Mouse (Mus musculus): ENCODE measurements around the gene Txnrd2.

Gene Txnrd2

DNA sequence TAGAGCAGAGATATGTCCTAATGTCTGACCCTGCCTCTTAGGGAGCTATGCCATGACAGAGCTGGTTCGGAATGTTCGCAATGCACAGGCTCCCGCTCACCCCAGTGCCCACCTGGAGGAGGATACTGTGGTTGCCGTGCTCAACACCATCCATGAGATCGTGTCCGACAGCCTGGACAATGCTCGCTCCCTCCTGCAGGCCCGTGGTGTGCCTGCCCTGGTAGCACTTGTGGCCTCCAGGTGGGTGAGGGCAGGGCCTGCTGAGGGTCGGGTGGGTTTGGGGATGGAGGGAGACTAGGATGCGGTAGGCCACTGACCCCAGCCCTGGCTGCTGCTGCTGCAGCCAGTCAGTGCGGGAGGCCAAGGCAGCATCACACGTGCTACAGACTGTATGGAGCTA lies 22.9 kb upstream of the Txnrd2 start:
- no peak for DNase-seq (ENCODE audit: low read depth, low spot score)
- Histone ChIP-seq H3K36me3 (ENCODE audit: control insufficient read depth, insufficient read depth, low read length, poor library complexity, severe bottlenecking) (no peaks in the 10 kb centered on the region), H3K27me3 (ENCODE audit: control insufficient read depth, insufficient read depth, low read length, poor library complexity, severe bottlenecking) (no peaks in the 10 kb centered on the region)

DNA sequence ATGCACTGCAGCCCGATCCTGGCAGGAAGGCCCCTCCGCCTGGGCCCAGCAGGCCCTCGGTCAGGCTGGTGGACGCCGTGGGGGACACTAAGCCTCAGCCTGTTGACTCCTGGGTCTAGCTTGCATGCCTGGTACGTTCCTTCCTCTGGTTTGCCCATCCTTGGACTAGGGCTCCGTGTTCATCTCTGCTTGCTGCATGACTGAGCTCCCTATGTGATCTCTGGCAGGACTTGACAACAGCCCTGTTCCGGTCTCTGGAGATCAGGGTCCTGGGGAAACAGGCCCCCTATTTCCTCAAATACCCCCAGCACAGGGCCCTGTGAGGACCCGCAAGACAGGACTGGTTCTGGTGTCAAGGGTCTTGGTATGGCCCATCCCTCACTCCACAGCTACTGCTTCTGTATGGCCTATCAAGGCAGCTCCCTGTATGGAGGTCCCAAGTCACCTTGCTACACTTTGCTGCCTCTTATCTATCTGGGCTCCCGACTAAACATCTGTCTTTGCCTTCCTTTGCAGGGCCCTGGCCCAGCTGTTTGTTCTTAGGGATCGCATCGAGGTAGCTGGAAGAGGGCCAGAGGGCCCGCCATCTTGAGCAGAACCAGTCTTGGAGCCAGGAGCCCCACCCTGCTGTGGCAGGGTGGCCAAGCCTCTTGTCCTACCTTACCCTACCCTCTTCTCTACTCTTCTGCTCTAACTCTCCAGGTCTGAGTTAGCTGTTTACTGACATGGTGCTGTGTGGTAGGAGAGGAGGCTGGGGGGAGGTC lies 20.9 kb upstream of the Txnrd2 start:
- H3K36me3 ChIP-seq (ENCODE audit: control insufficient read depth, insufficient read depth, low read length, poor library complexity, severe bottlenecking): no peaks in the 10 kb centered on the region
- DNase-seq (ENCODE audit: low read depth, low spot score): no peak
- H3K27me3 ChIP-seq (ENCODE audit: control insufficient read depth, insufficient read depth, low read length, poor library complexity, severe bottlenecking): no peaks in the 10 kb centered on the region

DNA sequence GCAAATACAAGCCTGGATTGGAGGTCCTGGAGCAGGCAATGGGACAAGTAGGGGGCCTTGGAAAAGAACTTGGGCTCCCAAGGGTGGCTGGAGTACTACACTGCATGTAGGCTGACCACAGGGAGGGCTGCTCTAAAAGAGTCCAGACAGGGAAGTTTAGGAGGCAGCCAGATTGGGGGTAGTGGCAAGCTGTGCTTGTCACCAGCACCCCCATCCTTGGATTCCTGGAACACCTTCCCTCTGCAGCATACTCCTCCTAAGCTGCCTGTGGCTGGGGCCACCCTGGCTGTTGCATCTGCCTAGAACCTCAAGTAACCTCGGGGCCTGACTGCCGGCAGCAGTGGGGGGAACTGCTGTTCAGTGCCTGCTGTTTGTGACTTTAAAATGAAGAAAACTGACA lies 20.3 kb upstream of the Txnrd2 start:
- no peaks in the 10 kb centered on the region for H3K36me3 ChIP-seq (ENCODE audit: control insufficient read depth, insufficient read depth, low read length, poor library complexity, severe bottlenecking)
- DNase-seq (ENCODE audit: low read depth, low spot score): no peak

DNA sequence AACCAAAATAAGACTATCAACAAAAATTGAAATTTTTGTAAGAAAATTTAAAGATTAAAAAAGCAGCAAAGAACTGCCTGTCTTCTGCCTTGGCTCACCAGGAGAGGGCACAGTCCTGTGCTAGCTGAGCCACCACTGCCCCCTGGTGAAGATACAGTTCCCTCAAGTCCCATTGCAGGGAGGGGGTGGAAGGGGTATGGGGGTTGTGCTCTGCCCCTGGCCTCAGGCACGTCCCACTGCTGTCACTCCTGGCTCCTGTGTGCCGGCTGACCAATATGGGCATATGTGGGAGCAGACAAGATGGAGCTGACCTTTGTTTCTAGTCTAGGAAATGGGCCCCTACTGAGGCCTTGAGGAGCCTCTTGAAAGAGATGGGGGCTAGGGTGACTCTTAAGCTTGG lies 19.9 kb upstream of the Txnrd2 start:
- peak; percentile 61 for DNase-seq (ENCODE audit: low read depth, low spot score)
- H3K27me3 ChIP-seq (ENCODE audit: control insufficient read depth, insufficient read depth, low read length, poor library complexity, severe bottlenecking): no peaks in the 10 kb centered on the region

More for the DNA sequence above, 20.3 kb upstream of the Txnrd2 start:
- H3K27me3 ChIP-seq (ENCODE audit: control insufficient read depth, insufficient read depth, low read length, poor library complexity, severe bottlenecking): no peaks in the 10 kb centered on the region

DNA sequence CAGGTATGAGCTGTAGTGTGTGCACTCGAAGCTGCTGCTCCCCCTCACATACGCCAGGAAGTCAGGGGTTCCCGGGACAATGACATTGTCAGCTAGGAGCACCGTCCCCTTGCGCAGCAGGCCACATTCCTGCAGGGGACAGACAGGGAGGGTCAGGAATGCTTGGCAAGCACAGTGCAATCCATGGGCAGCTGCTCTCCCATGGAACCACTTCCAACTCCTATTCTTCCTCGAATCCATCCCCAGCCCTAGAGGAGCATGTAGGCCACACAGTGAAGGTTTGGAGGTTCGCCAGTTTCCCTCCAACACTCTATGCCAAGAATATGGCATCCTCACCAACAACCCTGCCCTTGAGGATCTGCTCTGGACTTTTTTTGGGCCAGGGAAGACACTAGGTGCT lies 18.3 kb upstream of the Txnrd2 start:
- Histone ChIP-seq H3K27me3 (ENCODE audit: control insufficient read depth, insufficient read depth, low read length, poor library complexity, severe bottlenecking) (no peaks in the 10 kb centered on the region), H3K36me3 (ENCODE audit: control insufficient read depth, insufficient read depth, low read length, poor library complexity, severe bottlenecking) (no peaks in the 10 kb centered on the region)
- DNase-seq (ENCODE audit: low read depth, low spot score): no peak

More for the DNA sequence above, 19.9 kb upstream of the Txnrd2 start:
- H3K36me3 ChIP-seq (ENCODE audit: control insufficient read depth, insufficient read depth, low read length, poor library complexity, severe bottlenecking): no peaks in the 10 kb centered on the region

DNA sequence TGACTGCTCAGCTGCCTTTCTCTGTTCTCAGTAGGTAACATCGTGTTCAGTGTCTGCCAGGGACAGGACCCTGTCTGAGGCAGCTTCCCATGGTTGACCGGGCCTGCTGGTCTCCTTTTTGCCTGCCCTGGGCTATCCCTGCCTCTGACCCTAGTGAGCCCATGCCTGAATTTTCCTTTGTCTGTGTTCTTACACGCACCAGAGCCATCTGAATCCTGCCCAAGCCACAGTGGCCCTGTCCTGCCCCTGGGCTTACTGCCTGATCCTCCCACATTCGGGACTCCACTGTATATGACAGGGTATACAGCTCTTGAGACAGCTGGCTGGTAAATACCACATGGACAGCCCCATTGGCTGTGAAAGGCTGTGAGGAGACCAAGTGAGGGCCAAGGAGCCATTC lies 16.4 kb upstream of the Txnrd2 start:
- Histone ChIP-seq H3K27me3 (ENCODE audit: control insufficient read depth, insufficient read depth, low read length, poor library complexity, severe bottlenecking) (no peaks in the 10 kb centered on the region), H3K36me3 (ENCODE audit: control insufficient read depth, insufficient read depth, low read length, poor library complexity, severe bottlenecking) (no peaks in the 10 kb centered on the region)
- DNase-seq (ENCODE audit: low read depth, low spot score): no peak

DNA sequence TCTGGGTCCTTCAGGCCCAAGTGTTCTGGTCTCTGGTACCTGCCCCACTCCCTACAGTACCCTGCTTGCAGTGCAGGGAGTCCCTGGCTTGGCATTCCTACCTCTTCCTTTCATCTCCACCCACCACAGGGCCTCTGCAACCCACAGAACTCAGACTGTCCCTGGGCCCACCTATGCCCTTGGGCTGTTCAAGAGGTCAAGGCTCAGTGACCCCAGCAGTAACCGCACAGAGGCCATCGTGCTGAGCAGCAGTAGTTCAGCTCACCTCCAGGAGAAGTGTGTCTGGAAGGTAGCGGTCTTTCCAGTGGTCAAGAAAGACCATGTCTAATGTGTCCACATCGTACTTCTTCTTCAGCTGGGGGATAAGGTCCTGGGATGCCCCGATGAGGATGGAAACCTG lies 15.8 kb upstream of the Txnrd2 start:
- H3K36me3 ChIP-seq (ENCODE audit: control insufficient read depth, insufficient read depth, low read length, poor library complexity, severe bottlenecking): no peaks in the 10 kb centered on the region
- DNase-seq (ENCODE audit: low read depth, low spot score): no peak
- no peaks in the 10 kb centered on the region for H3K27me3 ChIP-seq (ENCODE audit: control insufficient read depth, insufficient read depth, low read length, poor library complexity, severe bottlenecking)

DNA sequence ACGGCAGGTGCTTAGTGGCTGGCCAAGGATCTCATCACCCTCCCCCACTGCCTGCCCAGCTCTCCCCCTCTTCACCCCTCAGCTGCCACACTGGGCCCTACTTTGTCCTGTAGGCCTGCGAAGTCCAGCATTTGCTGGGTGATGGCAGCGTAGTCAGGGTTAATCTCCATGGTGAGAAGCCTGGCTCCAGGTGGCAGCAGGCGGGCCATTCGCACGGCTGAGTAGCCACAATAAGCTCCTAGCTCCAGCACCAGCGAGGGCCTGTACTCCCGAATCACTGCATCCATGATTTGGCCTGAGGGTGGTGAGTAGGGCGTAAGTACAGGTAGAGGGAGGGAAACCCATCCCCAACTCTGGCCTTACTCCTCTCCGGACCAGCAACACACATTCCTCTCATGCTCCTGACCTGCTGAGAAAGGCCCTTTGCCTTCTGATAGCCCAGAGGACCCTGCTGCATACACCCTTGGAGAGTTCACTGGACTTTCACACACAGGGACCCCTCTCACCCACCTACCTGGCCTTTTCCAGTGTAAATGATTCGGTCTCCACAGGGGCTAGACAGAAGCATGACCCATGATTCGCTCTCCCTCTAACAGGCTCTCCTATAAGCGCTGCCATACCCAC lies 15.0 kb upstream of the Txnrd2 start:
- Histone ChIP-seq H3K36me3 (ENCODE audit: control insufficient read depth, insufficient read depth, low read length, poor library complexity, severe bottlenecking) (no peaks in the 10 kb centered on the region; the same call in 1 of the 2 replicates), H3K27me3 (ENCODE audit: control insufficient read depth, insufficient read depth, low read length, poor library complexity, severe bottlenecking) (no peaks in the 10 kb centered on the region)
- DNase-seq (ENCODE audit: low read depth, low spot score): no peak

DNA sequence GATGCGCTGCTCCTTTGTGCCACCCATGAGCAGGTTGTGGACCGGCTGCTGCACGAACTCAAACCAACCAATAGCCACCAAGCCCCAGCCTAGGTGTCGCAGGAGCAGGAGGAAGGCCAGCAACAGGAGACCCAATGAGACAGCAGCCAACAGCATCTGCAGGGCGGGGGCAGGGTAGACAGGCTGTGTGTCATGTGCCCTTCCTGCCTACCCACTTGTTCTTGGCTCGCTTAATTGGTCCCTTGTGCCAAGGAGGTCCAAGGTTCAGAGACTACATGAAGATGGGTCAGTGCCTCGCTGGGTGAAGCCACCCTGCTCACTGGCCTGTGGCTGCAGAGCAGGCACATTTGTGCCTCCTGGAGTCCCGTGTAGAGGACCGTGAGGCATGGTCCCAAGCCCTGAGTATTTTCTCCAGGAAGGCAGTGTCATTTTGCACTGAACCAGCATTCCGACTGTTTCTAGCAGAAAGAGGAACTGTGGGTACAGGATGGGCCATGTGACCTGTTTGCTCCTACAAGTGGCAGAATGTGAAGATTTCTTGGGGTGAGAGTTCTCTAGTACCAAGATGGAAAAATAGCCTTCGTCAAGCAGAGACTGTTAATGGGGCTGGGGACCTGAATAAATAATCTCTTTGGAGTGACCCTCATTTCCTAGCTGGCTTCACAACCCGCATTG lies 14.2 kb upstream of the Txnrd2 start:
- peak; percentile 29 for DNase-seq (ENCODE audit: low read depth, low spot score)
- no peaks in the 10 kb centered on the region; the same call in 1 of the 2 replicates for H3K36me3 ChIP-seq (ENCODE audit: control insufficient read depth, insufficient read depth, low read length, poor library complexity, severe bottlenecking)
- no peaks in the 10 kb centered on the region for H3K27me3 ChIP-seq (ENCODE audit: control insufficient read depth, insufficient read depth, low read length, poor library complexity, severe bottlenecking)

DNA sequence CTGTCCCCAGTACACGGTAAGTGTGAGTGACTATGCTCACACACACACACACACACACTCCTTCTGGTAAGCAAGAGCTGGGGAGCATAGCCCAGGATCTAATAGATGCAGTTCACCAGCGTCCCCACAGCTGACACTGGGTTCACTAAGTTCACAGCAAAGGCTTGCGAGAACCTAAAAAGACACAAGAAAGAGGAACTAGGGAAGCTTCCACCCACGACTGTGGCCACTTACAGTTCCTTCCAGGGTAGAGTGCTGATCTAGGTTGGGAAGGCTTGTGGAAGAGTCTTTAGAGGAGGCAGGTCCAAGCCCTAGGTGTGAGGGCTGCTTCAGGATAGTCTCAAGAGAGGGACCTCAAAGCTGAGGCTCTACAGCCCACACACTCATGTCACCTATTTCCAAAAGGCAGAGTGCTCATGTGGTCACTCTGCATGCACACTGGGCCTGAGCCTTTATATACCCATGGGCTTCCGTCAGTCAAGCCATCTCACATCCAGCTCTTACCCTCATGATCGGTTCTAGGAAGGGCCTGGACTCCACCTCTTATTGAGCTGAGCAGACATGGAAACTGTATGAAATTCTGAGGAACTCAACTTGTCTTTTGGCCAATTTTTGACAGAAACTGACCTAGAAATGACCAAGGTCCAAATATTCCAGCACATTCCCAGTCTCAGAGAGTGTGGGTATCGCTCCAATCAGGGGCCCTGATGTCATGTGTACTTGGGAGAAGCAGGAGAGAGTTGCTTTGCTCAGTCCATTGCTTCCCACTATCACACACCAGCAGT lies 13.0 kb upstream of the Txnrd2 start:
- peak; percentile 51 for DNase-seq (ENCODE audit: low read depth, low spot score)
- Histone ChIP-seq H3K36me3 (ENCODE audit: control insufficient read depth, insufficient read depth, low read length, poor library complexity, severe bottlenecking) (no peaks in the 10 kb centered on the region; the same call in 1 of the 2 replicates), H3K27me3 (ENCODE audit: control insufficient read depth, insufficient read depth, low read length, poor library complexity, severe bottlenecking) (no peaks in the 10 kb centered on the region)

DNA sequence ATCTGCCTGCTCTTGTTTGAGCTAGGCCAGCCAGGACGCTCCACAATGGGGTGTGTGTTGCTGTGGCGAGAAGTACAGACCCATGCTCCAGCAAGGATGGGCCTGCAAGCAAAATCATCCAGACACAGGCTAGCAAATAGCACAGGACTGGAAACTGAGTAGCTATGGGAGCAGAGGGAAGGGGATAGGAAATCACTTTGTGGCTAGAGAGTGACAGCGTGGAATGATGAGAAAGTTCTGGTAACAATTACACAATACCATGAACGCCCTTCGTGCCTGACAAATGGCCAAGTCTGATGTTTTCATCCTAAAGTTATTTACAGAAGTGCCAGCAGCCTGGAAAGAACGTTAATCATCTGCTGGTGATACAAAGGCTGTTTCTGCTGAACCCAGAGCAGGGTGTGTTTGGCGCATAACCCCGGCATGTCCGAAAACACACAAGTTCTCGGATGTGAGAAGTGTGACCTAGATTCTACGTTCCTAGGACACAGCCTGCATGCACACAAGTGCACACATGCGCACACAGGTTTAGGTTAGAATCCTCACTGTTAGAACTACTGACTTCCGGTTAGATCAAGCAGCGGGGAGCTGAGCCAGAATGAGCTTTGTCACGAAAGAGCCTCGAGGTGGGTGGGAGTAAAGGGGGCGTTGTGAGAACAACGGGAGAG lies 10.0 kb upstream of the Txnrd2 start:
- peaks cover 2% of the 10 kb centered on the region; the same call in 1 of the 2 replicates for H3K36me3 ChIP-seq (ENCODE audit: control insufficient read depth, insufficient read depth, low read length, poor library complexity, severe bottlenecking)
- H3K27me3 ChIP-seq (ENCODE audit: control insufficient read depth, insufficient read depth, low read length, poor library complexity, severe bottlenecking): no peaks in the 10 kb centered on the region
- no peak for DNase-seq (ENCODE audit: low read depth, low spot score)

DNA sequence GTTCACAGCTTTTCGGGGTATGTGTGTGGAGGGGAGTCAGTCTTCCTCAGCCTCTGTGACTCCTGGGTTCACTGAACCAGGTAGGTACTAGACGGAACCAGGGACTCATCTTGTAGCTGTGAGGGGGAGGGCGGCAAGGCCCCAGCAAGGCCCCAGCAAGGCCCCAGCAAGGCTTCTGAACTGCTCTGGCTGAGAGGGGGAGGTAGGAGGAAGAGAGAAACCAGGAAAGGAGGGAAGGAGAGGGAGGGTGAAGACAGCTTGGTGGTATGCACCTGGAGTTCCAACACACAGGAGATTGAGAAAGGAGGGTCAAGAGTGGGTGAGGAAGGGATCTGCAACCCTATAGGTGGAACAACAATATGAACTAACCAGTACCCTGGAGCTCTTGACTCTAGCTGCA lies 9.3 kb upstream of the Txnrd2 start:
- H3K36me3 ChIP-seq (ENCODE audit: control insufficient read depth, insufficient read depth, low read length, poor library complexity, severe bottlenecking): peaks cover 2% of the 10 kb centered on the region; the same call in 1 of the 2 replicates
- no peak for DNase-seq (ENCODE audit: low read depth, low spot score)
- H3K27me3 ChIP-seq (ENCODE audit: control insufficient read depth, insufficient read depth, low read length, poor library complexity, severe bottlenecking): no peaks in the 10 kb centered on the region

DNA sequence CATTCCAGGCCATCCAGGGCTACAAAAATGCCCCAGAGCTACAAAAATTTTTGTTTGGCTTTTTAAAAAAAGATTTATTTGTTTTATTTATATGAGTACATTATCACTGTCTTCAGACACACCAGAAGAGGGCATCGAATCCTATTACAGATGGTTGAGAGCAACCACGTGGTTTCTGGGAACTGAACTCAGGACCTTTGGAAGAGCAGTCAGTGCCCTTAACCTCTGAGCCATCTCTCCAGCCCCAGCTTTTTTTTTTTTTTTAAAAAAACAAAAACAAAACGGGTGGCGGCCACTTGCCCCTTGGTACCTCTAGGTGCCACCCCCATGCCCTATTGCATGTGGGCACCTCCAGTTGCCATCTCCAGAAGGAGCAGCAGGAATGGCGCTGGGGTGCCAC lies 8.7 kb upstream of the Txnrd2 start:
- Histone ChIP-seq H3K36me3 (ENCODE audit: control insufficient read depth, insufficient read depth, low read length, poor library complexity, severe bottlenecking) (peaks cover 2% of the 10 kb centered on the region; the same call in 1 of the 2 replicates), H3K27me3 (ENCODE audit: control insufficient read depth, insufficient read depth, low read length, poor library complexity, severe bottlenecking) (no peaks in the 10 kb centered on the region)
- DNase-seq (ENCODE audit: low read depth, low spot score): no peak
